Mouse (Mus musculus) right cerebral cortex, postnatal 14 days (tissue): ENCODE data around the gene Map1b.

Experiments
- DNase-seq: peaks from one replicate; pipeline ENCODE4 v3.0.0; 2022

Map1b gene

DNA sequence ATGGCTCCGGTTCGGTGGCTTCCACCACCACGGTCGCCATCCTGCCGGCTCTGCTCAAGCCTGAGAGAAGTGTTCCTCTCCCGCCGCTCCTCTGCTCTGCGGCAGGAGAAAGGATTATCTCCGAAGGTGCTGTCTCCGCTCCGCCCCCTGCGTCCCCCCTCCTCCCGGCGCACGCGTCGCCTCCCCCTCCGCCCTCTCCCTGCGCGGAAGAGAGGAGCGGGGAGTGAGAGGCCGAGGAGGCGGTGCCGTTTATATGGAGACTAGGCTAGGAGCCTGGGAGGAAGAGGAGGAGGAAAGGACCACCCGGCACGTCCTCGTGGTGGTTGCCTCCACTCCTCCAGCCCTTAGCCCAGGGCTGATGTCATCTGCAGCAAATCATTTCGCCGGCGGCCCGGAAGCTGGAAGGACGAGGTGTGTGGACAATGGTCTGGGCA is at the start of gene Map1b:
TSS of gene Map1b (minus strand) at position 93 of the 434 bp plus-strand sequence.
- peak; percentile 78 for DNase-seq

DNA sequence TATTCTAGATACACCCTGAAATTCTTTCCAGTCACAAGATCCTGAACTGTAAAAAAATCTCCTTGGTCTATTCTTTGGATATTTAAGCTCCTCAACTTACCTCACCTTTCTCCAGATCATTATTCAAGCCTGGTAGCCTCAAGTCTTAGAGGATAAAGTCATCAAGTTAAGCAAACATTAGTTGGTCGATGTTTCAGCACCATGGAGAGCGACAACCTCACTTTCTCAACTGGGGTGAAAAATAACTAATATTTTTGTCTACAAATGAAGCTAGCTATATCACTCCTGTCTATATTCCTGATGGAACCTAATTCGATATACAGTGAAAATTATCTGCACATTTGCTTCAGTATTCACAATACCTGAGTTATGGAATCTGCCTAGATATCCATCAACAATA is 48.0 kb upstream of the Map1b start:
- DNase-seq, result no peak

DNA sequence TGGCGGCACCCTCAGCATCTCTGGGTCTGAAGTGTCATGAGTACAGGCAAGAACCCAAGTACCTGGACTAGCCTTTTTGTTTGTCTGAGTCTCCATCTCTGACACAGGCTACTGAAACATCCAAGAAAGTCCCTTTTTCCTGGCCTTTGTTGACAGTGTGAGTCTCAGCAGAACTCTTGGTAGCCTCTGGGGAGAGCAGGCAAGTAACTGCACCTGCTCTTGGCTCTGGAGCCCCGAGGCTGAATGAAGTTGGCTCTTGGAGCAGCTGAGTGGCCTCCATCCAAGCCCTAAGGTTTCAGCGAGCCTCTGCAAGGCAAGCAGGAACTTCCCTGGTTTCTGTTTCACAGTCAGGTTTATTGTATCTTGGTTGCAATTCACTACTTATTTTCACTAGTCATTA is 46.7 kb upstream of the Map1b start:
- DNase-seq, result no peak

DNA sequence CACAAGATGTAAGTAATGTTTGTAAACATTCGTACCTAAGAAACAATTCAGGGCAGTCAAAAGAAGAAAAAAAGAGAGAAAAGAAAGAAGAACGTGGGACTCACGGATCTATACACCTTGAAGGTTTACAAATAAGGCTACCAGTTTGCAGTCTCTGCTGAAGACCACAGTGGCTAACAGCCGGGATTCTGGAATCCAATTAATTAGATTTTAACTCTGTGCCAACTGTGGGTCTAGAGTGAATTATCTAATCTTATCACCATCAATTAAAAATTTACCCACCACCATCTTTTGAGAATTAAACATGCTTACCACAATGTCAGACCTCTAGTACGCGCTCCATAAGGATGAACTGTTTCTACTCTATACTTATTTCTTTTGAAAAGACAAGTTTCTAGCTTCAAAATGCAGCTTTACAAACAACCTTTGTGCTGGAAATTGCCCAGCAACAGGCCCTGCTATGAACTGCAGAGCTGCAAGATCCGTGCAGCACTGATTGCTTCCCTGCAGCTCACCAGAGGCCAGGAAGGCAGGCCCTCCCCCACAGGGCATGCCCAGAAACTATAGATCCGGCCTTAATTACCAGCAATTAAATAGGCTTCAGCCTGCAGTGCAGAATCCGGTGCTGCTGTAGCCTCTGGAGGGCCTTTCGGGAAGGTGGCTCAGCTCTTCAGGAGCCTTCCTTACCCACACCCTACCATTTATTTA is 45.7 kb upstream of the Map1b start:
- no peak for DNase-seq

DNA sequence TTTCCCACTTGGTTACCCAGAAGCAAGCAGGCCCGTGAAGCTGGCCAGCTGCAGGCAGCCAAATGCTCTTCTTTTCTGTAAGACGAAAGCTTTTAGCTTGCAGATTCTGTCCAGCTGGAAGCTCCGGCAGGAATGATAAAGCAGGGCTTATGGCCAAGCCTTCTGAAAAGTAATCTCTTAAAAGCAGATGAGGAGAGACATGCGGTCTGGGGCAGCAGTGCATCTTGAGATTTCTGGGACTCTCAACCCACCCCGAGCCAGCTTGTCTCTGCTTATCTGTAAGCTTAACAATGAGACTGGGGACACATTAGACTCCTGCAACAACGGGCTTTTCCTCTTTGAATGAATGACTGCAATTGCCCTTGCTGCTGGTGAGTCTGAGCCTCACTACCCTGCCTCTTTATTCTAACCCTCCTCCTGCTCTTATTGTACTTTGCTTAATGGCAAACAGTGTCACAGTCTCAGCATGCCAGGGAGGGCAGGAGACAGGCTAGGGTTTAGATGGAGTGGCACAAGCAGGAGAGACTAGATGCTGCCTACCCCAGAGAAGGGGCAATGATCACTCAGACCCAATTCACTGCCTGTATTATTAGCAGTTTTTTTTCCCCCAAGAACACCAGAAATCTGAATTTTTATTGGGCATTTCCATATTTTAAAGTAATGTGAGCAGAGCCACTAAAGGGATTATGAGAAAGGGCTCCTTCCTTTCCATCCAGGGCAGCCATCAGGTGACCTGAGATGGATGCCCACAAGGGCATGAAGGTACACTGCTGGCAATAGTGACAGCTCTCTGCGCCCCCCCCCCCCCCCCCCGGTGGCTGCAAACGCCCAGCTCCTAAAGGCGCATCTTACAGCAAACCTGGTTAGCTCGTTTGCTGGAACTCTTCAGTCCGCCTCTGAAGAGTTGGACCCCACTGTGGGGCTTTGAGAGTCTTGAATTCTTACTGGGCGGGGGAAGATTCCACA is 44.6 kb upstream of the Map1b start:
- peak; percentile 19 for DNase-seq

DNA sequence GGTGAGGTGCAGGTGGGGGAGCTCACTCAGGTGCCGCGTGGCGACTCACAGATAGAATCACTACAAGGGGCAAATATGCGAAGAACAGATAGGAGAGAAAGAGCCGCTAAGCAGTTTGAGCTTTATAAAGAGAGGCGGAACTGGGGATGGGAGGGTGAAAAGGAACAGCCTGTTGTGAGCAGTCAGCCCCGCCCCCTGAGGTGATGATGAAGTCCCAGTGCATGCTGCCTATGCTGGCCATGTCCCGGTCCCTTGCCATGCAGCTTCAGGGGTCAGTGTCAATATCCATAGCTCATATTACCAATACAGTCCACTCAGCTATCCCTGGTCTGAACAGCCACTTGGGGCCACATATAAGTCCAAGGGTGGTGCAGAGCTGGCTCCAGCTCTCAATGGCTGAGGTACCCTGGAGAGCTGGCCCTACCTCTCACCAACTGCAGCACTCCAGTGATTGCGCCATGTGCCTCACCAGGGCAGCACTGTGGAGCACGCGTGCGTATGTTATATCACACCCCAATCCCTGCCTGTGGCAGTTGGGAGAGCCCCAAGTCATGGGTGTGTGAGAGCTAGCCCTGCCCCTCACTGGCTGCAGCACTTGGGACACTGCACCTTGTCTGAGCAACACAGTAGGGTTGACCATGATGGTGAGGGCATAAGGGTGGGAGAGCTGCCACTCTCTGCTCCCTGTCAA is 42.0 kb upstream of the Map1b start:
- no peak for DNase-seq

DNA sequence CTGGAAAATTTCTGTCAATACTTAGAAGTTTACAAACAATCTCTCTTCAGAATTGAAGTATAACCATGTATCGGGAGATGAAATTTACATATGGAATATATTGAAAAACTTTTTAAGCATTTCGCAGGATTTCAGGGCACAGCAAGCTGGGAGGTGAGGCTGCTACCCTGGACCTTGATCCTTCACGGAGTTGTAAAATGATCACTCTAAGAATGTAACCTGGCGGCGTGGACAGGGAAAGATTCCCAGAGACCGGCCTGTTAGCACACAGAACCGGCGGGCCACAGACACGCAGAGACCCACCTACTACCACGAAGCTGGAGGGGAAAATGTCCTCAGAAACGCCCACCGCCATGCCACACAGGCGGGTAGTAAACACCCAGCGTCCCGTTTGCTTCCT is 41.5 kb upstream of the Map1b start:
- no peak for DNase-seq

DNA sequence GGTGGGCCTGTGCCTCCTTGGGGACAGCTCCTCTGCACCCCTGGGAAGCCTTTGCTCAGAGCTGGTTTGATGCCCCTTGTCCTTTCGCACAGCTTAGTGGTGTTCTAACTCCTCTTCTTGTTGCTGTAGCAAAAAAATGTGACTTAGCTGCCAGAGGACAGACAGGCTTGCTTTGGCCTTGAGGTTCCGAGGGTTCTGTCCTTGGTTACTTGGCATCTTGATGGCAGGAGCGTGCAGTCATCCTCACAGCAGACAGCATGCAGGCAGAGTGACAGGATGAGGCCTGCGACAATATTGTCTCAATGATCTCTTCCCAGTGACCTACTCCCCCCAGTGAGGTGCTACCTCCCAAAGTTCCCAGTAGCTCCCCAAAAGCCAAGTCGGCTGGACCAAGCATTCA is 41.0 kb upstream of the Map1b start:
- DNase-seq, result no peak

DNA sequence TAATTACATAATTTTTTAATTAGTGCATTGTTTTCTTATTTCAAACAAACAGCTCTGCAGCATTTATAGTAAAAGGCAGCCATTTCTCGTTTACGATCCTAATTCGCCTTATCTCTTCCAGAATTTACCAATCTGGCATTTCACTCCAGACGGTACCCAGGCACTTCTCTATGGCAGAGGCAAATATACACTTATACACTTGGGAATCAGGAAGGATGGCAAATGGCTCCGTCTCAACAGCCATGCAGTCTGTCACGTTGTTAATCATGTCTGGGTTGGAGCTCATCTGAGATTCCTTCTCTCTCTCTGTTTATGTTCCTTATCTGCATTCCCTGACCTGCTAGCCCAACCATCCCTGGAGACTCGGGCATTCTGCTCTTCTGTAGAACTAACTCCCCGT is 38.6 kb upstream of the Map1b start:
- no peak for DNase-seq

DNA sequence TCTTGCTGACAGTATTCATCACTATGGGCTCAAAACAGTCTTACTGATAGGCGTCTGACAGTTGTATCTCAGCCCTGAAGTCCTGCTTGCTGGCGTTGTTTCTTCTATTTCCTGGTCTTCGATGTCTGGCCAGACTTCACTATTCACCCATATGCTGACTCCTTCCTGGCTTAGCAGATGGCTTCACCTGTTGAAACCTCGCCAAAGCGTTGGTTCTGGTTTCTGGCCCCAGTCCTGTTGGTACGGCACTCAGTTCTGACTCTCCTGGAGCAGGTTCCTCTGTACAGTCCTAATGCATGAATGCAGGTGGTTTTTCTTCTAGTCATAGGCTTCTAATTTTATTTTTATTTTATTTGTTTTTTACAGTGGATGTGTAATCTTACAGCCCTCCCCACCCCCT is 38.1 kb upstream of the Map1b start:
- DNase-seq, result no peak

DNA sequence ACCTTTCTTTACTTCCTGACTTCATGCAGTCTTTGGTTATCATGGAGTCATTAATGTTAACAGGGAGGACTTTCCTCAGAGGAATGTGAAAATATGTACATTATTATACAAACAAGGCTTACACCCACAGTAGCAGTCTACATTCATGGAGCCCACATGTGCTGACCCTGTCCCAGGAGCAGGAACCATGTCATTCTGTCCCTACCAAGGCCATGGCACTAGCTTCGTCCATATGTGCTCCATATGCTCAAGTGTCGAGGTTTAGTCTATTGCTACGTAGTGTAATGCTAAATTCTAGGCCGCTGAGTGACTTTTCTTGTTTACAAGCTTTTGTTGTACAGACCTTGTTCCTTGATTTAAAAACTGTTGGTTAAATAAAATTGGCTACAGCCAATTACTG is 36.0 kb upstream of the Map1b start:
- DNase-seq, result no peak

DNA sequence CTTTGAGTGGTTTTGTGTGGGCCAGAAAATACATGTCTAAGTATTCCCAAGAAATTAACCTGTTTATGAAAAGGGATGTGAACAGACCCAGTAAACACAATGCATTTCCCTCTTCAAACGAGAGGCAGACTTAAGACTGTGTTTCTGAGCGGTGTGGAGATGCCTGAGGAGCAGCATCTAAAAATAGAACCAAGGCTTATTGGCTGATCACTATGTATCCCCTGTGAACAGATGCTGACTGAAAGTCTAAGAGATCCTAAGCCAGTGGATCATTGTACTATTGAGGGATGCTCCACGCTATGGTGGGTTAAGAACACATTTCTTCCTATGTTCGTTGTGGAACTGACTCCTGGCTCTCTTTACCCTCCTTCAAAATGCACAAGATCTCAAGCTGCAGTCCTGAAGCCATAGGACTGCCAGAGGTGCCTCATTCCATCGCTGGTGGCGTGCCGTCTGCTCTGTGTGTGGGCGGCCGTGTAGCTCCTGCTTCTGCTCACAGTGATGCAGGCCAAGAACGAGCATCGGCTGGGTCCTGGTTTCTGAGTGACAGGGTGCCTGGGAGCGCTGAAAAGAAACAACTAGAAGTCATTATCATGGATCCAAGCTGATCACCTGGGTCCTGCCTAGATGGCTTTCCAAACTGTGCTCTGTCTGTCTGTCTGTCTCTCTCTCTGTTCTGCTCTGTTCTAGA is 34.5 kb upstream of the Map1b start:
- DNase-seq, result peak; percentile 14

DNA sequence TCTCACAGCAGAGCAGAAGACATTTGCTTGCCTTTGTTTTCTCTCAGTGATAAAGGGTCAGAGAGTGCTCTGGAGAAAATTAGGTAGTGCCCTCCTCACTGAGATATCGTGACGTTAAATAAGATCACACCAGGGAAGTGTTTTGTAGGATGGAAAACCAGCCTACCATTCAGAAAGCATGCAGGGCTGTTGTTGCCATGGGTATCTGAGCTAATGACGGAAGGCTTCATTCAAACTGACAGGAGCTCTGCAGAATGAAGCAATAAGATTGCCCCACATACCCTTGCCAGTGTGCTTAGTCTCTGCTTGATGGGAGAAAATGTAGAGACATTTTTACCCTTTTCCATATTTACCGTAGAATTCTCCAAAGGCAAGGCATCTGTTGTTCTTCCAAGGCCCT is 33.7 kb upstream of the Map1b start:
- DNase-seq, result no peak

DNA sequence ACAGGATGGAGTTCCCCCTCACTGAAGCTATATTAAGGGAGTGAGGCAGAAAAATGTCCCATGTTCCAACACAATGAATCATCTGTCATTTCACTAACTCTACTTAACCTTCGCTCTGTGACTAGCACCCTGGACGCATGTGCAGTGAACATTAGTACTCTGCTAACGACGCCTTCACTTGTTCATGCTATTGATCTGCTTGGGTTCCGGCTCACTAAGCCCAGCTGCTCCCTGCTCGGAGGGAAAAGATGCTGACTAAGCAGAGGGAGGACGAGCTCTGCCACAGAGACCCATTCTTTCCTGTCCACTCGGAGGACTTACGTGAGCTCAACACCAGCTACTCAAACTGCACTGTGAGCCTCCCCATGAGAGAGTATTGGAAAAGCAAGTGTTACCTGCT is 33.2 kb upstream of the Map1b start:
- no peak for DNase-seq

DNA sequence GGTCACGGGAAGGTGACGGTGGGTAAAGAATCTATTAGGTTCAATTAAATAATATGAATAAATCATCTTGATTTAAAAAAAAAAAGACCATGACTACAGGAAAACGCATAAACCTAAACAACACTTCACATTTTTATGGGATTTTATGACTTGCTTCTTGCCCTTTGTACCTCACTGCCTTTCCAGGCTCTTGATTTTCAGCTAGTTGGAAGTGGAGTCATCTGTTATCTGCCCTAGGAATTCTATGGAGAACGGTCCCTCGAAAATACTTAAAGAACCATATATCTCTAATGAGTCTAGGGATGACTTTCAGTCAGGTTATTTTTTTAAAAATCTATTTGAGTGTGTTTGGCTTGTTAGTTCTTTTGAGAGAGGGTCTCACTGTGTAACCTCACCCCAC is 30.5 kb upstream of the Map1b start:
- DNase-seq, result no peak

DNA sequence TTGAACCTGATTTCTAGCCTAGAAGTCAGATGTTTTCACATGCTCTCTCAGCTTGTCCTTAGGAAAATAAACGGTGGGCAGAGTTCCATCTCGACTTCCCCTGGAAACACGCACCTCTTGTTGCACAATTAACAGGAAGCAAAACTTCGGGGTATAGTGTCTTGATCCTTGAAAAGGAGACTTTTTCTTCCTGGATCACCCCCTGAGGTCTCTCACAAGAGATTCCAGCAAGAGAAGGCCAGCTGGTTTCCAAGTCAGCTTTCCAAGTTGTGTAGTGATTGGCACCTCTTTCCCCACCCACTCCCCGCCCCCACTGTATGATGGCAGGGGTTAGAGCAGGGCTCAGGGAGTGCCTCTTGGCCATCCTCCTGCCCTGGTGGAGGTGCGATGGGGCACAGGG is 28.9 kb upstream of the Map1b start:
- DNase-seq, result no peak

DNA sequence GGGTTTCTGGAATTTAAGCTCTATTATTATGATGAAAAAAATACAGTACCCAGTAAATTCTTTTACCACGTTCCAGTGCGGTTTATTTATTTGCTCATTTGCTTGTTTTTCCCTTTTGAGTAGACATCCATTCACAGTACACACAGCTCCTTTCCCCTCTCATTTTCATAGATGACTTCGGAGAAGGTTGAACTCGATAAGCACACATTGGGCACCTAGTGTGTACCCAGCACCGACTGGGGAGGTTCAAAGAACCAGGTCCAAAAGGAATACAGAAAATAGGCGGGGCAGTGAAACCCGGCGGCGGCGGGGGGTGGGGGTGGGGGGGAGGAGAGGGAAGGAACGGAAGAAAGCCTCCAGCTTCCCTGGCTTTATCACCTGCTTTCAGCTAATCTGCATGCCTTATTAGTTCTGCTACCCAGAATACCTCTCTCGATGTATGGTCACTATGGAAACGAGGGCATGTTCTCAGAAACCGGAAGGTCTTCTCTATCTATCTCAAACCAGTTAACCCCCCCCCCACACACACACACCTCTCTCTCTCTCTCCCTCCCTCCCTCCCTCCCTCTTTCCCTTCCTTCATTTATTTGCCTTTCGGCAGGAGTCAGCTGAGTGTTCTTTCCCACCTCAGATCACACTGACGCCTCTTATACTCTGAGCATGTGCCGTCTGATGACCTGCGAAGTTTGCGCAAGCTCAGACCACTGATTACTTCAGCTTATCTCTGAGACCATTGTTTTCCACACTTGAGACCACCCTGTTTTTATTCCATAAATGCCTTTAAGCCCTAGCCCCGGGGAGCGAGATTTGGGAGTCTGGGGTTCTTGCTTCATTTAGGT is 25.3 kb upstream of the Map1b start:
- DNase-seq, result no peak

DNA sequence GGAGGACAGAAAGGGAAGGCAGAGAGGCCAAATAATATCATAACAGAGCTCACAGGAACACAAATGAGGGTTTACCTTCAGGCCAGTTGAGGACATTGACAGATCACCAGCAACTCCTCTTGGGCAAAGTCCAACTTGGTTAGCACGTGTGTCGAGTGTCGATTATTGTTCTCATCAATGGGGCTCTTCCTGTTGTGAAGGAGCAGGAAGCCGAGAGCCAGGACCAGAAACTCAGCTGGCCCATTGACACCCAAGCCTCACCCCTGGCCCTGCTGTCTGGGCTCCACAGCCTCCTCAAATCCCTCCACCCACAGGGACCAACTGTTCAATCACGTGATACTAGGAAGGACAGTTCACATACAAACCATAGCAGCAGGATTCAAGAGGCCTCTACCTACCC is 22.9 kb upstream of the Map1b start:
- DNase-seq, result no peak

DNA sequence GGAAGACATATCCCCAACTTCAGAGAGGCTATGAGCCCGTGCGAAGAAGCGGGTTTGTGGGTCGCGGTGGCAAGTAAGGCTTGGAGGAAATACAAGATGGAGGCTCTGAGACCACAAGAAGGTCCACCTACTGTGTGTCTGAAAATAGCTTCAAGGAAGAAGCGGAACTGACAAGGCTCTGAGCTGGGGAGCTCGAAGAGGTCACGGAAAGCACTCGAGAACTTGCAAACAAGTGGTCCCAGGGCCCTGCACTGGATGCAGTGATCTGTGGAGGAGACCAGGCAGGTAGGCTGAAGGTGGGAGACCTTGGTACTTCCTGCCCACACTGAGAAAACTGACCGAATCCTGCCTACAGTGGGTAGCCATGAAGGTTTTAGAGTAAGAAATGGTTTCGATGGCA is 22.5 kb upstream of the Map1b start:
- DNase-seq, result no peak

DNA sequence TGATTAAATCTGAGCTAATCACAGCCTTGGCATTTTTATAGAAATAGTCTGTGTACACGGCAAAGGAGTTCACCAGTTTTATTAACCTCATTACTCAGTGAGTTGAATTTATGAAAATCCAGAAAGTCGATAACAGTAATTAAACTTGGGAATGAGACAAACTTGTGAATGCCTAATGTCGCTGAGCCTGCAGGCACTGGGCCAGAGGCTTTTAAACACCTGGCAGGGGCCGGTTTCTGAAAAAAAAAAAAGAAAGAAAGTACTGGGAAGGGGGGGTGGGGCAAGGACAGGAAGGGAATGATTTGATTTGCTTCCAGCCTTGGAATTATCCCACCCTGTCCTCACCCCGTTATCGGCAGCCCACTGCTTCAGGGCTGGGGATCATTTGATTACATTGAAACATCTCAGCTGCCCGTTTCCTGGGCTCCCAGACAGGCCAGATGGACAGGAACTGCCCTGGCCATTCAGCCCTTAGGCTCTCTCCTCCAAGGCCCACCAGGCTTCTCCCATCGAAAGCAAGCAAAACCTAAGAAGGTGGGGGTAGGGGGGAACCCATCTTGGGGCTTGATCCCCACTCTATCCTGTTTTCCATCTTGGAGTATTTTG is 21.7 kb upstream of the Map1b start:
- DNase-seq, result no peak

DNA sequence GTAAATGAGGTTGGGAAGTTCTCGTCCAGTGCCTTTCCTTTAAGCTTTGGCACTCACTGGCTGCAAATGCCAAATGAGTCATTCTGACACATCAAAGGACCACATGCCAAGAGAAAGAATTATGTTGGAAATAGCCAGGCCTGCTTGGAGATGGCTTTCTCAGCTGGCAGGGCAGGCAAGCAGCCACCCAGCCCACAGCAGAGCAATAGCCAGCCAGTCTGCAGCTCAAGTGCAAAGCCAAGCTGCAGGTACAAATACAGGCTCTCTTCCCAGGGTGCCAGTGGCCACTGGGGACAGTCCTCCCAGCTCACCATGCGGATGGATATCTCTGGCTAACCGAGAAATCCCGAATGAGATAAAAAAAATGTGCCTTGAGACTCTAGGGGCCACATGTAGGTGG is 12.1 kb upstream of the Map1b start:
- no peak for DNase-seq

DNA sequence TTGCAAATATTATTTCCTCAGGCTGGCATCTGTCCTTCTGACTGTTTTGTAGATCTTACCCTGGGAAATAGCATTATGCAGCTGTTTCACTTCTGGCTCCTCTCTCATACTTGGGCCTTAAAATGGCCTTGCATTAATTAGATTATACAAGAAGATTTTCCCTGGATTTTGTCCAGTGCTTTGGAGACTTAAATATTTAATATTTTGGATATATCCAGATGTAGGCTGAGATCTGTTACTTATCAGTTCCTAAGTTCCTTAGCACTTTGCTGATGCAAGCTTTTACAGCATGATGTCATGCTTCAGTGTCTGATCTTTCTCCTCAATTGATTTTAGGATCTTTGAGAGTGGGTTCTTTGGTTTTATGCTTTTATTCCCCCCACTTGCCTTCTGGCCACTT is 11.6 kb upstream of the Map1b start:
- no peak for DNase-seq
